Mouse (Mus musculus) gastrocnemius, postnatal 10 days (tissue): Measurements from ENCODE around the gene Ndufb8. TPM values are rescaled to one million over a fixed set of nuclear protein-coding genes. Genes with fewer than 3 reads are reported as not detected.

Experiments used
- total RNA-seq, 2 experiments: library from RNA; stranded (reverse); gene quantifications; 2 replicates each; pipeline ENCODE4 v1.2.3; 2021

Gene Ndufb8
- total RNA-seq, 2 experiments from 2014 or later: 675 to 794 TPM

Other genes with a start within 250 kb of the Ndufb8 start
- gene Scd4, start 222.3 kb downstream of the Ndufb8 start, total RNA-seq: under 1 TPM; 0.33 to 0.61 TPM
- gene Scd1, start 147.6 kb downstream of the Ndufb8 start, total RNA-seq: 10 to 100 TPM; 39.5 to 46.6 TPM
- gene Wnt8b, start 62.0 kb downstream of the Ndufb8 start, total RNA-seq: not detected
- 1 to 10 TPM; 5.1 to 5.6 TPM for gene Sec31b, start 9.6 kb downstream of the Ndufb8 start, total RNA-seq
- gene Gm20538, start 2.6 kb downstream of the Ndufb8 start, total RNA-seq: not detected
- gene Hif1an, start 7.4 kb upstream of the Ndufb8 start, total RNA-seq: 10 to 100 TPM; 89.6 to 91.5 TPM
- not detected for gene Pax2, start 200.6 kb upstream of the Ndufb8 start, total RNA-seq